Mouse (Mus musculus): ENCODE measurements around the gene Arl11.
A peak's percentile ranks its signal among the peaks of the same experiment; 100 is the strongest.

DNA sequence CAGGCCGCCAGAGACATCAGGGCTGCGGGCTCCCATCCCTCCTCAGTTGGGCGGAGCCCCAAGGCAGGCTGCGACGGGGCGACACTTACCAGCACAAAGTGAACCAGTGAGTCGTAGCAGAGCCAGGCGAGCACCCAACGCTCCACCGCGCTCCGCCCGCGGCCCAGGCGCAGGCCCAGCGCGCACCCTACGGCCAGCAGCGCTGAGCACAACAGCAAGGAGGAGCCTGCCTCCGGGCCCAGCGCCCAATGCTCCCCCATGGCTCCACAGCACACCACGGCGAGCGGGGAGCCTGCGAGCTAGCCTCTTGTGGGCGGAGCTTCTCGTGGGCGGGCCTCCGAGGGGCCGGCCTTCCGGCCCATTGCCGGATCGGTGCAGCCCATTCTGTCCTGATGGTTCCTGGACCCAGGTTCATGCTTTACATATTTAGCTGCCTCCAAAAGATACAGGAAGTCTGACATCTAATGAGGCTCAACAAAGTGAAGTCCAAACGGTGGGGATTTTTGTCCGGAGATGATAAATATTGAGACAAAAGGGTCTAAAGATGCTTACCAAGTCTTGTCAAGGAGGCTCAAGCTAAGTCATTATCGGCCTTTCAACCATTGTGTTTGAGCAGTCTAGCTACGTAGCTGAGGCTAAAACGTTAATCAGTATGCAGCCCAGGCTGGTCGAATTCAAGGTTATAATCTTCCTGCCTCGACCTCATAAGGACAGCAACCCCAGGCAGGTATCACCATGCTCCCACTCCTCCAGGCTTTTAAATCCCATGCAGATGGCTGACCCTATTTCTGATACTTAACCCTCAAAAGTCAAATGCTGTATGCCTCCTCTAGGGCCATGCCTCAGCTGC lies 50.8 kb downstream of the Arl11 start, which contains the start of gene Ebpl:
- TF ChIP-seq POLR2A (IDR thresholded peaks at IDR 0.05; ENCODE audit: low read depth, low read length) (peak; percentile 76), CTCF (IDR thresholded peaks at IDR 0.05; ENCODE audit: borderline replicate concordance, insufficient read depth, low read length) (no peak)
